Mouse (Mus musculus) olfactory bulb, adult 2 months (tissue): ENCODE measurements around the gene Sytl2. TPM values are rescaled to one million over a fixed set of nuclear protein-coding genes. Genes with fewer than 3 reads are reported as not detected.
A peak's percentile ranks its signal among the peaks of the same experiment; 100 is the strongest.

ENCODE experiments used
- H3K27ac ChIP-seq: fragments of 200-500 bp; 2 replicates; pipeline ENCODE4 v1.5.1; 2012; ENCODE audit warnings: low read depth, low read length; ENCODE audit not compliant: insufficient read depth
- H3K4me1 ChIP-seq: fragments of 200-500 bp; 2 replicates; pipeline ENCODE4 v1.6.1; 2012; ENCODE audit warnings: low read length; ENCODE audit not compliant: control insufficient read depth, insufficient read depth
- H3K4me3 ChIP-seq: fragments of 200-500 bp; 2 replicates; pipeline ENCODE4 v1.5.1; 2012; ENCODE audit warnings: mild to moderate bottlenecking, low read depth, low read length, moderate library complexity; ENCODE audit not compliant: insufficient read depth
- CTCF ChIP-seq: fragments of 200-500 bp; IDR thresholded peaks from 2 replicates; pipeline ENCODE4 v1.5.1; 2012; ENCODE audit warnings: low read depth, mild to moderate bottlenecking, low read length, moderate library complexity; ENCODE audit not compliant: insufficient read depth
- POLR2A ChIP-seq: fragments of 200-500 bp; IDR thresholded peaks from 2 replicates; pipeline ENCODE4 v1.6.1; 2012; ENCODE audit warnings: mild to moderate bottlenecking, low read depth, low read length, moderate library complexity; ENCODE audit not compliant: insufficient read depth
- WGBS: fragments of 180-500 bp; shearing (Covaris S2); methylation state at CpG from one replicate; pipeline ENCODE4 v1.1.7; 2018; 5-methylcytosine and 5-hydroxymethylcytosine counted together
- polyA plus RNA-seq: library from polyadenylated mRNA; stranded (reverse); fragments of >200 nt; gene quantifications from 2 replicates; pipeline ENCODE4 v1.2.4, GENCODE M21; 2012; ENCODE audit warnings: low replicate concordance; ENCODE audit not compliant: missing spikeins, insufficient read depth, insufficient read length

Gene Sytl2
- polyA plus RNA-seq, 1 experiment, result not detected

- H3K4me3 ChIP-seq, result peak within 1 kb of the TSS; percentile 82
- 1% methylated on average over 54 of the region's 54 CpGs for WGBS
- H3K4me1 ChIP-seq, result no peaks in the 10 kb centered on the region
- TF ChIP-seq CTCF, result no peak
- TF ChIP-seq POLR2A, result peak; percentile 87
- H3K27ac ChIP-seq, result peak within 1 kb of the TSS; percentile 75
Measured at GRCm38 (mm10) chr7:90442518-90443080, 140.5 kb downstream of the Sytl2 start, which contains the start of gene Crebzf. Gene Crebzf, plus strand, starts transcription at chr7:90442729.

GRCm38 (mm10) chr7:90443101-90444091, 141.3 kb downstream of the Sytl2 start:
- no peaks in the 10 kb centered on the region for H3K4me1 ChIP-seq

GRCm38 (mm10) chr7:90444206-90444605, 142.2 kb downstream of the Sytl2 start:
- WGBS, result under 1% methylated on average over 6 of the region's 6 CpGs
- TF ChIP-seq POLR2A (no peak), CTCF (no peak)
- Histone ChIP-seq H3K4me3 (peak overlapping the region; percentile 82), H3K27ac (0 out of 2 replicates have a peak overlapping the region, but pooled peaks have one; percentile 7), H3K4me1 (no peaks in the 10 kb centered on the region)

More at GRCm38 (mm10) chr7:90443101-90444091, 141.3 kb downstream of the Sytl2 start:
- Histone ChIP-seq H3K4me3 (peak overlapping the region; percentile 82), H3K27ac (peak overlapping the region; percentile 72)
- TF ChIP-seq CTCF, result no peak
- no peak for TF ChIP-seq POLR2A
- WGBS, result 1% methylated on average over 123 of the region's 123 CpGs

GRCm38 (mm10) chr7:90456149-90456844, 154.2 kb downstream of the Sytl2 start:
- Histone ChIP-seq H3K4me1 (peaks cover 3% of the 10 kb centered on the region; the same call in 1 of the 2 replicates), H3K4me3 (peak overlapping the region; percentile 70), H3K27ac (no peak overlapping the region)
- 12% methylated on average over 7 of the region's 7 CpGs for WGBS
- TF ChIP-seq CTCF (no peak), POLR2A (no peak)

GRCm38 (mm10) chr7:90456845-90457468, 154.9 kb downstream of the Sytl2 start, which contains the start of gene Tmem126a:
Gene Tmem126a, minus strand, starts transcription at chr7:90457229.
- H3K4me3 ChIP-seq, result peak within 1 kb of the TSS; percentile 70
- peak within 1 kb of the TSS; percentile 72 for H3K27ac ChIP-seq
- WGBS, result under 1% methylated on average over 41 of the region's 41 CpGs
- TF ChIP-seq POLR2A (no peak; the same call in none of the 2 replicates), CTCF (peak; percentile 60)
- H3K4me1 ChIP-seq, result peaks cover 3% of the 10 kb centered on the region; the same call in 1 of the 2 replicates

GRCm38 (mm10) chr7:90457517-90457916, 155.5 kb downstream of the Sytl2 start:
- Histone ChIP-seq H3K4me3 (peak overlapping the region; percentile 70), H3K27ac (peak overlapping the region; percentile 72), H3K4me1 (peaks cover 3% of the 10 kb centered on the region; the same call in 1 of the 2 replicates)
- TF ChIP-seq POLR2A, result no peak
- TF ChIP-seq CTCF, result no peak
- WGBS, result 2% methylated on average over 10 of the region's 10 CpGs

Other genes with a start within 250 kb of the Sytl2 start
- gene Picalm, start 172.0 kb upstream of the Sytl2 start, polyA plus RNA-seq, result 64.3 TPM in 1 of 2 replicates, not detected in the other
- not detected in 2 replicates for gene Ccdc83, start 36.5 kb upstream of the Sytl2 start, polyA plus RNA-seq
- gene Ccdc89, start 124.3 kb downstream of the Sytl2 start, polyA plus RNA-seq, result not detected in 2 replicates
- not detected in 2 replicates for gene Crebzf, start 140.5 kb downstream of the Sytl2 start, polyA plus RNA-seq
- gene Tmem126a, start 155.0 kb downstream of the Sytl2 start, polyA plus RNA-seq, result not detected in 2 replicates
- not detected in 2 replicates for gene Tmem126b, start 173.7 kb downstream of the Sytl2 start, polyA plus RNA-seq
- gene Dlg2, start 174.4 kb downstream of the Sytl2 start, polyA plus RNA-seq, result 391 TPM in 1 of 2 replicates, not detected in the other